Mouse (Mus musculus) liver, postnatal 0 days (tissue): ENCODE measurements at regions not wholly inside any gene's neighbourhood (a gene's known extent, or its start where the extent isn't known, plus 50 kb on each side); places are given as distances from the start of the nearest gene placed in this dataset.

Experiments
- ATAC-seq: fragments of 200-750 bp; cut with Nextera tagmentation; 2 replicates; pipeline ENCODE4 v1.8.0; 2017; ENCODE audit warnings: mild to moderate bottlenecking, moderate library complexity
- DNase-seq: peaks from one replicate; pipeline ENCODE4 v3.0.0-alpha.2; 2016
- H3K27ac ChIP-seq: fragments of 300-500 bp; sonication (generic); 2 replicates; pipeline ENCODE4 v1.5.1; 2014; ENCODE audit warnings: antibody characterized with exemption, moderate library complexity, mild to moderate bottlenecking, low read depth
- H3K27me3 ChIP-seq: fragments of 300-500 bp; sonication (generic); 2 replicates; pipeline ENCODE4 v1.6.1; 2014; ENCODE audit warnings: low read length, control low read depth, mixed read lengths; ENCODE audit not compliant: insufficient read depth
- H3K36me3 ChIP-seq: fragments of 300-500 bp; sonication (generic); replicated peaks from 2 replicates; pipeline ENCODE4 v1.6.1; 2014; ENCODE audit warnings: mild to moderate bottlenecking, control low read depth, low read length, moderate library complexity, mixed read lengths; ENCODE audit not compliant: insufficient read depth
- H3K4me1 ChIP-seq: fragments of 300-500 bp; sonication (generic); 2 replicates; pipeline ENCODE4 v1.6.1; 2014; ENCODE audit warnings: antibody characterized with exemption, mild to moderate bottlenecking, control low read depth; ENCODE audit not compliant: insufficient read depth
- H3K4me2 ChIP-seq: fragments of 300-500 bp; sonication (generic); 2 replicates; pipeline ENCODE4 v1.6.1; 2014; ENCODE audit warnings: low read depth, mild to moderate bottlenecking, low read length, moderate library complexity, mixed read lengths
- H3K4me3 ChIP-seq: fragments of 300-500 bp; sonication (generic); 2 replicates; pipeline ENCODE4 v1.5.1; 2014; ENCODE audit warnings: low read depth, low read length
- H3K9ac ChIP-seq: fragments of 300-500 bp; sonication (generic); replicated peaks from 2 replicates; pipeline ENCODE4 v1.6.1; 2014; ENCODE audit warnings: mild to moderate bottlenecking, moderate library complexity
- H3K9me3 ChIP-seq: fragments of 300-500 bp; sonication (generic); 2 replicates; pipeline ENCODE4 v1.6.1; 2016; ENCODE audit warnings: mild to moderate bottlenecking, control low read depth, low read length, mixed read lengths
- CTCF ChIP-seq: sonication (generic); IDR thresholded peaks from 2 replicates; pipeline ENCODE4 v1.5.1; 2016; ENCODE audit warnings: antibody characterized with exemption, low read depth
- EP300 ChIP-seq: IDR thresholded peaks from 2 replicates; pipeline ENCODE4 v1.6.1; 2016; ENCODE audit warnings: antibody characterized with exemption, low read depth, mild to moderate bottlenecking
- WGBS: fragments of 180-500 bp; shearing (Covaris S2); extraction: QIAGEN DNeasy Blood & Tissue Kit; methylation state at CpG from one replicate; pipeline ENCODE4 v1.1.7; 2014; ENCODE audit not compliant: insufficient replicate concordance; 5-methylcytosine and 5-hydroxymethylcytosine counted together

GRCm38 (mm10) chr3:66510455-66510854 is 213.8 kb upstream of the Veph1 start:
- no peaks in the 10 kb centered on the region for H3K4me1 ChIP-seq
- H3K36me3 ChIP-seq = no peaks in the 10 kb centered on the region
- ATAC-seq (no peak), DNase-seq (no peak)
- no peak overlapping the region for H3K27ac ChIP-seq
- H3K4me2 ChIP-seq = no peak overlapping the region
- H3K4me3 ChIP-seq = no peak overlapping the region
- no peaks in the 10 kb centered on the region for H3K27me3 ChIP-seq
- whole genome bisulfite sequencing = 80% methylated on average over 4 of the region's 4 CpGs
- no peak overlapping the region for H3K9ac ChIP-seq
- no peaks in the 10 kb centered on the region for H3K9me3 ChIP-seq
- TF ChIP-seq EP300 = no peak
- no peak for TF ChIP-seq CTCF

GRCm38 (mm10) chr3:66506125-66506524 is 209.5 kb upstream of the Veph1 start:
- Histone ChIP-seq H3K27me3 (no peaks in the 10 kb centered on the region), H3K9ac (no peak overlapping the region), H3K36me3 (no peaks in the 10 kb centered on the region), H3K9me3 (no peaks in the 10 kb centered on the region), H3K4me1 (no peaks in the 10 kb centered on the region), H3K4me2 (no peak overlapping the region), H3K4me3 (no peak overlapping the region), H3K27ac (no peak overlapping the region)
- DNase-seq (no peak), ATAC-seq (no peak)
- TF ChIP-seq EP300 = no peak
- TF ChIP-seq CTCF = no peak

- TF ChIP-seq EP300 (no peak), CTCF (no peak)
- no peak overlapping the region for H3K27ac ChIP-seq
- no peak overlapping the region for H3K9ac ChIP-seq
- H3K4me2 ChIP-seq = no peak overlapping the region
- H3K4me3 ChIP-seq = no peak overlapping the region
- ATAC-seq (no peak), DNase-seq (no peak)
- H3K4me1 ChIP-seq = no peaks in the 10 kb centered on the region
- no peaks in the 10 kb centered on the region for H3K27me3 ChIP-seq
- H3K9me3 ChIP-seq = no peaks in the 10 kb centered on the region
- H3K36me3 ChIP-seq = no peaks in the 10 kb centered on the region
- WGBS = 68% methylated on average over 6 of the region's 6 CpGs
These were observed 208.9 kb upstream of the Veph1 start for GRCm38 (mm10) chr3:66505476-66506076.

GRCm38 (mm10) chr3:66504717-66505116 is 208.1 kb upstream of the Veph1 start:
- no peak overlapping the region for H3K27ac ChIP-seq
- no peaks in the 10 kb centered on the region for H3K27me3 ChIP-seq

GRCm38 (mm10) chr3:66503615-66504014 is 207.0 kb upstream of the Veph1 start:
- Histone ChIP-seq H3K27me3 (no peaks in the 10 kb centered on the region), H3K4me3 (no peak overlapping the region), H3K9ac (no peak overlapping the region), H3K36me3 (no peaks in the 10 kb centered on the region), H3K4me2 (no peak overlapping the region), H3K27ac (no peak overlapping the region), H3K9me3 (no peaks in the 10 kb centered on the region), H3K4me1 (no peaks in the 10 kb centered on the region)
- ATAC-seq (no peak), DNase-seq (no peak)
- 62% methylated on average over 3 of the region's 3 CpGs for WGBS
- TF ChIP-seq CTCF (no peak), EP300 (no peak)

More at GRCm38 (mm10) chr3:66504717-66505116, 208.1 kb upstream of the Veph1 start:
- Histone ChIP-seq H3K4me3 (no peak overlapping the region), H3K9ac (no peak overlapping the region), H3K9me3 (no peaks in the 10 kb centered on the region), H3K36me3 (no peaks in the 10 kb centered on the region), H3K4me1 (no peaks in the 10 kb centered on the region), H3K4me2 (no peak overlapping the region)
- 85% methylated on average over 6 of the region's 6 CpGs for WGBS
- DNase-seq = no peak
- no peak for ATAC-seq
- TF ChIP-seq CTCF (no peak), EP300 (no peak)

- Histone ChIP-seq H3K9ac (no peak overlapping the region), H3K4me3 (no peak overlapping the region), H3K4me2 (no peak overlapping the region), H3K36me3 (no peaks in the 10 kb centered on the region), H3K27ac (no peak overlapping the region), H3K4me1 (no peaks in the 10 kb centered on the region), H3K9me3 (no peaks in the 10 kb centered on the region), H3K27me3 (no peaks in the 10 kb centered on the region)
- TF ChIP-seq CTCF (no peak), EP300 (no peak)
- ATAC-seq (no peak), DNase-seq (no peak)
- 68% methylated on average over 4 of the region's 4 CpGs for WGBS
These were observed 205.2 kb upstream of the Veph1 start for GRCm38 (mm10) chr3:66501865-66502264.
